Mouse (Mus musculus) brain, embryonic 14.5 days (tissue): Measurements from ENCODE around the gene Ptpro.

Source experiments
- CTCF ChIP-seq: fragments of 200-500 bp; IDR thresholded peaks from 2 replicates; pipeline ENCODE4 v1.5.1; 2012; ENCODE audit warnings: inconsistent platforms, mild to moderate bottlenecking, moderate library complexity, borderline replicate concordance; ENCODE audit not compliant: insufficient read depth, insufficient read length; ENCODE audit errors: extremely low read depth
- POLR2A ChIP-seq: fragments of 200-500 bp; IDR thresholded peaks from 2 replicates; pipeline ENCODE4 v1.6.1; 2012; ENCODE audit warnings: mild to moderate bottlenecking, inconsistent platforms, borderline replicate concordance; ENCODE audit not compliant: poor library complexity, insufficient read depth, insufficient read length, severe bottlenecking; ENCODE audit errors: extremely low read depth

GRCm38 (mm10) chr6:137506563-137506962 is 254.4 kb downstream of the Ptpro start:
- no peak for TF ChIP-seq CTCF
- TF ChIP-seq POLR2A = no peak
